Mouse (Mus musculus) adrenal gland (tissue): ENCODE data around the gene Olfr323.

ENCODE experiments used
- intact Hi-C: fragments of 180-260 bp; cut with DNase I; formaldehyde crosslinking; loops from one replicate; pipeline ENCODE4 v1.15.1; 2025

The Olfr323 gene

DNA sequence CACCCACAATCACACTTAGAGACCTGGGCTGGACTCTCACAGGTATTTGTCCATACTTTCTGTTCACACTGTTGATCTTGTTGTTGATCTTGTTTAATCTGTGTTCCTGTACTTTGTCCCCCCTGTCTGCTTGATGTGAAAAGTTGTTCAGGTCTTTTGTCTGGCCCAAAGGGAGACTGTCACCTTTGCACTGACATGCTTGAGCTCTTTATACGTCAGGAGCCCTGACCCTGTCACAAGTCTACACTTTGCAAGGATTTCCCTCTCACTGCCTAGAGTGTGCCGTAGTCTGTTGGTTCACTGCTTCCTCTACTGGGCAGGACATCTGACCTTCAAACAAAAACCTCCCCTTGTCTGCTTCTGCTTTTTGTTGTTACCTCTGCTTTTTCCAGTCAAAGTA is 25.6 kb downstream of the Olfr323 start:
- intact Hi-C loops: no loop called here

DNA sequence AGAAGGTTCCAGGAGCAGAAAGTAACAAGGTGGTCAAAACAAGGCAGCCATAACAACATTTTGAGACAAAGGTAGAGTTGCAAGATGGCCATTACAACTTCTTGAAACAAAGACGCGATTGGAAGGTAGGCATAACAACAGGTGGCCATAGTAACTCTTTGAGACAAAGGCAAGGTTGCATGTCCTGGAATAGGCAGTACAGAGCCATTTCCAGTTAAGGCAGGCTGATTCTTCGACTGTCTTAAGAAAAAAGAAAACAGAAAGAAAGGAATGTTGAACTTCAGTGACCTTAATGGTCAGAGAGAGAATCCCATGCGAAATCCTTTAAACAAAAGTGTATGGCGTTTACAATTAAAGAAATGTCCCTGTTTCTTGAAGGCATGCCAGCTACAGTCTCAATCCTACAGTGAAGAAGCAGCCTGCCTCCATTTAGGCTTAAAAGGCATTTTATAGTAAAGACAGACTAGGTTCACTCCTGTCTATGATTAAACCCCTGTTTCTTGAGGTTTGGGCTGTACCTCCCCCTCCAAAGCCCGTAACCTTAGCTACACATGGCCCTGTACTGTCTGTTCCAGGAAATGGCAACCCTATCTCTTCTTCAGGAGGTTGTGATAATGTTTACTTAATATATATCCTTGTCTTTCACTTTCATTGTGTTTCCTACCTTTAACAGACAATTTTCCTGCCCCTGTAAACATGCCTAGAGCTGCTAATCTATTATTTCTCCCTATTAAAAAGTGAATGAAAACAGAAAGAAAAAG is 27.3 kb downstream of the Olfr323 start:
- intact Hi-C loops: no loop called here

DNA sequence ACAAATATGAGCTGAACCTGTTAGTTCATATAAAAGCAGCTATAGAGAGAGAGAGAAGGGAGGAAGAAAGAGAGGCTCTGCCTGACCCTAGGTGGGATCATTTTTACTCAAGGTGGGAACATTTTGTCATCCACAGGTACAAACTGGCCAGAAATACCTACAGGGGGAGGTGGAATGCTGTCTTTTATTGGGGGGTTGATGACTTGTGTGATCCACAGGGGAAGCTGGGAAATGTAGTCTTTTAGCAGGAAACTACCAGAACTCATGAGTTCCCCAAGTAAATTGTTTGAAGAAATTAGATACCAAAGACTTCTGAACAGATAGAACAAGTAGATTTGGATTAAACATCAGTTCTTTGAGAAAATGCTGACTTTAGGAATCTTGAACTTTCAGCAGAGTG is 28.2 kb downstream of the Olfr323 start:
- intact Hi-C loops: no loop called here

DNA sequence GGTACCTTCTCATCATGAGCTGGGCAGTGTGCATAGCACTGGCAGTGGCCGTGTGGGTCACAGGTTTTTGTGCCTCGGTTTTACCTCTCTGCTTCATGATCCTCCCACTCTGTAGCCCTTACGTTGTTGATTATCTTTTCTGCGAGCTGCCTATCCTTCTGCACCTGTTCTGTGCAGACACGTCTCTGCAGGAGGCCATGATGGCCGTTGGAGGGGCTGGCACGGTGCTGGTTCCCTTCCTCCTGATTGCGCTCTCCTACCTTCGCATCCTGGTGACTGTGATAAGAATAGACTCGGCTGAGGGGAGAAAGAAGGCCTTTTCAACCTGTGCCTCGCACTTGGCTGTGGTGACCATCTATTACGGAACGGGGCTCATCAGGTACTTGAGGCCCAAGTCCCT is 32.5 kb downstream of the Olfr323 start:
- intact Hi-C loops: no loop called here

DNA sequence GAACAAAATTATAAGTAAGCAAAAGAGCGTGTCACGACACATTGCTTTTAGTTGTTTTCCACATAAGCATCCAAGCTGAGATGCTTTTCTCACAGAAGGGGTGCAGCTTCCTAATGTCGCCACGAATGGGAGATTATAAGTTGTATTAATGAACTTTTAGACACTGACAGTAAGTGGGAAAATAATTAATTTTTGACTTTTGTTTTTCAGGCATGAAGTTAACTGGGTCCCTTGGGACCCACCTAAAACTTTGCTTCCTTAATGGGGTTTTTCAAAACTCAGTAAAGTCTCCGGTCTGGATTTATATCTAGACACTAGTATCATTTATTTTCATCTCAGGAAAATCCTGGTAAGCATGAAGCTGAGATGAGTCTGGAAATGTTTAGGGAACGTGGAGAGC is 35.5 kb downstream of the Olfr323 start, which contains the start of gene Olfr324:
TSS of gene Olfr324 (plus strand) at position 301 of the 400 bp plus-strand sequence.
- intact Hi-C loops: no loop called here

DNA sequence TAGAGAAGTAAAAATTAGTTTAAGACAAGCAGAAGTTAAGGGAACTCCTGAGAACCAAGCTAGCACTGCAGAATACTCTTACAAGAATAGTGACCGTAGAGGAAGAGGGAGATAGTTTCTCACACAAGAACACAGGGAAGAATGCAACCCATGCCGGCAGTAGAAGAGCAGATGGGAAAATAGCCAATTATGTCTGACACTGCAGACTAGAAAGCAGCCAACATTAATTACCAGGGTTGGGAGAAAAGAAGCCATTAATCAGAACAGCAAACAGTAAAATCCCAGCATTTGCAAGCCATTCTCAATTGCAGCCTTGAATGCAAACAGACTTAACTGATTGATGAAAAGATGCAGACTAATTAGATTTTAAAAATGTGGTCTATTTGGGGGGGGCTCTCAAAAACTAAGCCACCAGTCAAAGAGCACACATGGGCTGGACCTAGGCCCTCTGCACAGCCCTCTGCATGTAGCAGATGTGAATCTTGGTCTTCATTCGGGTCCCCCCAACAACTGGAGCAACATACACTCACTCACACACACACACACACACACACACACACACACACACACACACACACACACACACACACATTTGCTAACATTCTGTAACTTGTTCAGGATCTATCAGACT is 41.6 kb downstream of the Olfr323 start:
- intact Hi-C loops: loop anchor here (2.0 kb wide), 1 partner anchor 186 kb away; no protein-coding TSS in a partner anchor

DNA sequence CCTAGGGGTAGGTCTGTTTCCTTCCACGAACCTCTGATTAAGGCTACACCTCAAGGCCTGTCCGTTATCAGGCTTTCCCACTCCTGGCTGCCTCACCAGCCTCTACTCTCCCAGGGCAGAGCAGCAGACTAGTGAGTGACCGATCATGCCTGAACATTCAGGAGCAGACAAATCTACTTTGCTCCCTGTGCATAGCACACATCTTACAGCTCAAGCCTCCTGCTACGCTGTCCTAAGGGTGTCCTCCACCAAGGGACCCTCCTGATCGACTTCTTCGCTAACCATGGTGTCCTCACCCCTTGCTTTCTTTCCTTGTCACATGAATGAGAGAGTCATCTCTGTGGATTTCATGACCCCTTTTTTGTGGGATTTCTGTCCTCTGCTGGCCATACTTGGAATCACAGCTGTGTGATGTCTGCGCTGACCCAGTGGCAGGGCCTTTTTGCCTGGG is 42.4 kb downstream of the Olfr323 start:
- intact Hi-C loops: loop anchor here (2.0 kb wide), 1 partner anchor 185 kb away; no protein-coding TSS in a partner anchor

DNA sequence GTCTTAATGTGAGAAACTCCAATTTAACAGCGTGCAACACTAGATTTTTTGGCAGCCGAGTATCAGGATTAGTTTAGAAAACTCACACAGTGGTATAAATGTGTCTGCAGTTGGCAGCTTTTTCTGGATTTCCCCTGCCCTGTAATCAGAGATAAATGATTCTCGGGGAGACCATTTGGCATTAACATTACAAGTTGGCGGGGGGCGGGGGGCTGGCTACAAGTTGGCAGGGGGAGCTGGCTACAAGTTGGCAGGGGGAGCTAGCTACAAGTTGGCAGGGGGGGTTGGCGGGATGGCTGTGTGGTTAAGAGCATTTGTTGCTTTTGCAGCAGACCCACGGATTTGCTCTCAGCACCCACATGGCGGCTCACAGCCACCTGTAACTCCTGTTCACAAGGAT is 51.7 kb downstream of the Olfr323 start:
- intact Hi-C loops: no loop called here

DNA sequence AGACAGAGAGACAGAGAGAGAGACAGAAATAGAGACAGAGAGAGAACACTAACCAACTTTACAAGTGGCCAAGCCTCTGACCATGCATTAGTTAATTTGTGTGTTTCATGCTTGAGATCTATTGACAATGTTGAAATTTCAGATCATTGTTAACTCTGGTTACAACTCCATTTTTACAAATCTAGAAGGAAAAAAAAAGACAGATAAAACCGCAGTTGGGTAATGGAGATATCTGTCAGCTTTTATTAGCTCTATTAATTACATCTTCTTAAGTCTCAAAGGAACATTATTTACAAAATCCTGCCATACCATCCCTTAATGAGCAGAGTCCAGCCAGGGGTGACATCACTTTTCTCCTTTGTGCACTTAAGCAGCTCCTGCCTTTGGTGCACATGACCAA is 52.9 kb downstream of the Olfr323 start, which contains the start of gene Olfr325:
TSS of gene Olfr325 (plus strand) at position 301 of the 400 bp plus-strand sequence.
- intact Hi-C loops: no loop called here
